Mouse (Mus musculus): ENCODE measurements around the gene Tmem8.

DNA sequence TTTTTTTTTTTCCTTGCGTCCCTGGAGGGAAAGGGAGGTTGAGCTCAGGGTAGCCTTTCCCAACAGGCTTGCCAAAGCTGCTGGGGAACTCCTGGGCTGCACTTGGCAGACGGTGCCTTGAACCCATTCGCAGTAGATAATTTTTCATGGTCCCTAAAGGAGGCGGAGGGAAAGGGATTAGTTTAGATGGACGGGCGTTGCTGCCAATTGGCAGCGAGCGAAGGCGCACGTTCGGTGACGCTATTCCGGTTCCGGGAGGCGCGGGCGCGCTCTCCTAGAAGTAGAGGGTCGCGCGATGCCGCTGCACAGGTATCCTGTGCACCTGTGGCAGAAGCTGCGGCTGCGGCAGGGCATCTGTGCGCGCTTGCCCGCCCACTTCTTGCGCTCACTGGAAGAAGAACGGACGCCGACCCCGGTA, 10.2 kb downstream of the Tmem8 start, which contains the start of gene Mrpl28:
- TF ChIP-seq CTCF (IDR thresholded peaks at IDR 0.05; ENCODE audit: control insufficient read depth, insufficient read depth, insufficient read length) (no peak), MYOD1 (IDR thresholded peaks at IDR 0.05; ENCODE audit: control insufficient read depth, insufficient read length, low read depth) (no peak), USF1 (IDR thresholded peaks at IDR 0.05; ENCODE audit: low read depth) (no peak), MYOG (IDR thresholded peaks at IDR 0.05; ENCODE audit: control insufficient read depth, extremely low read depth, insufficient read length) (no peak), CEBPB (IDR thresholded peaks at IDR 0.05; ENCODE audit: low read depth) (no peak), FOSL1 (IDR thresholded peaks at IDR 0.05; ENCODE audit: insufficient read depth, low read length, poor library complexity, severe bottlenecking) (no peak), MAX (IDR thresholded peaks at IDR 0.05) (no peak)

Measured in C2C12 (cell line).